In genomic region chr1:90088192-90088990, GRCm38 (mm10) we compare ENCODE assay signal across 14 mouse cellular contexts.
"Had no signal": no experiment of that assay in that cellular context is flagged by ENCODE, and none has a peak within 500 bp of the region (broad histone marks: within the 10 kb centered on the region; RNA-seq: fewer than 3 reads in every experiment).

No protein-coding gene starts in this region.

- H3K27ac ChIP-seq: kidney, postnatal 0 days; limb, embryonic 10.5 days; liver, embryonic 15.5 days; neural tube, embryonic 12.5 days; stomach, embryonic 15.5 days had no signal

- H3K9me3 ChIP-seq: limb, embryonic 10.5 days; liver, embryonic 15.5 days; neural tube, embryonic 12.5 days; stomach, embryonic 15.5 days had no signal

- H3K9ac ChIP-seq: liver, embryonic 15.5 days; neural tube, embryonic 12.5 days; stomach, embryonic 15.5 days had no signal

- H3K4me2 ChIP-seq: liver, embryonic 11.5 days; liver, embryonic 15.5 days; neural tube, embryonic 12.5 days; stomach, embryonic 15.5 days had no signal

- H3K27me3 ChIP-seq: liver, embryonic 15.5 days; neural tube, embryonic 12.5 days; stomach, embryonic 15.5 days had no signal

- H3K36me3 ChIP-seq: limb, embryonic 10.5 days; liver, embryonic 15.5 days; neural tube, embryonic 12.5 days; stomach, embryonic 15.5 days had no signal

- DNase-seq: kidney, adult 11 months; kidney, adult 9 months; layer of hippocampus, adult 9-11 months; lung, adult 2 months; lung, postnatal 36 days; retina, postnatal 1 day; thymus, postnatal 36 days had no signal

- H3K4me1 ChIP-seq: liver, embryonic 15.5 days; neural tube, embryonic 12.5 days; stomach, embryonic 15.5 days had no signal

- ATAC-seq: lung, postnatal 0 days had no signal

- H3K4me3 ChIP-seq: limb, embryonic 10.5 days; liver, embryonic 15.5 days; neural tube, embryonic 12.5 days; stomach, embryonic 15.5 days had no signal
